Mouse (Mus musculus) thymus, adult 2 months (tissue): ENCODE data around the gene Tbc1d10c.
A peak's percentile ranks its signal among the peaks of the same experiment; 100 is the strongest.

Experiments
- CTCF ChIP-seq: fragments of 200-500 bp; IDR thresholded peaks from 2 replicates; pipeline ENCODE4 v1.5.1; 2012; ENCODE audit warnings: mild to moderate bottlenecking, control low read depth, low read length, moderate library complexity, borderline replicate concordance; ENCODE audit not compliant: control insufficient read depth, poor library complexity, insufficient read depth; ENCODE audit errors: extremely low read depth
- POLR2A ChIP-seq: fragments of 200-500 bp; IDR thresholded peaks from 2 replicates; pipeline ENCODE4 v1.6.1; 2012; ENCODE audit warnings: mild to moderate bottlenecking, low read length, control low read depth, moderate library complexity; ENCODE audit not compliant: control insufficient read depth, poor library complexity, insufficient read depth; ENCODE audit errors: extremely low read depth

GRCm38 (mm10) chr19:4148819-4149218 lies 42.3 kb downstream of the Tbc1d10c start:
- TF ChIP-seq CTCF (0 out of 2 replicates have a peak, but pooled peaks have one; percentile 3), POLR2A (no peak)
